Mouse (Mus musculus) kidney, adult 9 months (tissue): ENCODE measurements around the gene Nectin4.

Experiments
- DNase-seq: peaks from one replicate; pipeline ENCODE4 v3.0.0; 2022

The Nectin4 gene

GRCm38 (mm10) chr1:171413608-171414007, 43.7 kb downstream of the Nectin4 start:
- DNase-seq: no peak

- DNase-seq: peak; percentile 93
Measured at GRCm38 (mm10) chr1:171418660-171419059, 48.8 kb downstream of the Nectin4 start, which contains the start of gene Tstd1. Gene Tstd1 (plus strand): TSS chr1:171418872.

- no peak for DNase-seq
Measured at GRCm38 (mm10) chr1:171419291-171419882, 49.5 kb downstream of the Nectin4 start.

GRCm38 (mm10) chr1:171419905-171420304, 50.0 kb downstream of the Nectin4 start:
- DNase-seq: no peak

- no peak for DNase-seq
Measured at GRCm38 (mm10) chr1:171422504-171423095, 52.7 kb downstream of the Nectin4 start.

- DNase-seq: no peak
Measured at GRCm38 (mm10) chr1:171424638-171425037, 54.7 kb downstream of the Nectin4 start.

- no peak for DNase-seq
Measured at GRCm38 (mm10) chr1:171425126-171425525, 55.2 kb downstream of the Nectin4 start.

GRCm38 (mm10) chr1:171432158-171432557, 62.3 kb downstream of the Nectin4 start:
- DNase-seq: no peak

GRCm38 (mm10) chr1:171435288-171435814, 65.5 kb downstream of the Nectin4 start:
- peak; percentile 54 for DNase-seq

- peak; percentile 55 for DNase-seq
Measured at GRCm38 (mm10) chr1:171435974-171436373, 66.1 kb downstream of the Nectin4 start.

GRCm38 (mm10) chr1:171437264-171438013, 67.5 kb downstream of the Nectin4 start, which contains the start of gene F11r:
Gene F11r (plus strand): TSS chr1:171437535.
- DNase-seq: peak; percentile 99
